Mouse (Mus musculus) liver, embryonic 11.5 days (tissue): ENCODE measurements around the gene Spaca5. TPM values are rescaled to one million over a fixed set of nuclear protein-coding genes. Genes with fewer than 3 reads are reported as not detected.

Experiments used
- ATAC-seq: fragments of 200-750 bp; cut with Nextera tagmentation; replicated peaks from 2 replicates; pipeline ENCODE4 v1.8.0; 2017; ENCODE audit warnings: moderate number of reproducible peaks, mild to moderate bottlenecking, moderate TSS enrichment, moderate library complexity; ENCODE audit not compliant: low FRiP score
- DNase-seq: peaks from one replicate; pipeline ENCODE4 v3.0.0-alpha.2; 2017; ENCODE audit warnings: low spot score
- H3K27ac ChIP-seq: fragments of 300-500 bp; sonication (generic); 2 replicates; pipeline ENCODE4 v1.5.1; 2014; ENCODE audit warnings: mild to moderate bottlenecking, low read depth, low read length, control low read depth
- H3K27me3 ChIP-seq: fragments of 300-500 bp; sonication (generic); replicated peaks from 2 replicates; pipeline ENCODE4 v1.6.1; 2014; ENCODE audit warnings: low read length, mixed read lengths; ENCODE audit not compliant: control insufficient read depth, insufficient read depth
- H3K36me3 ChIP-seq: fragments of 300-500 bp; sonication (generic); 2 replicates; pipeline ENCODE4 v1.6.1; 2014; ENCODE audit warnings: mild to moderate bottlenecking, low read length, moderate library complexity, mixed read lengths; ENCODE audit not compliant: control insufficient read depth, insufficient read depth
- H3K4me1 ChIP-seq: fragments of 300-500 bp; sonication (generic); replicated peaks from 2 replicates; pipeline ENCODE4 v1.6.1; 2014; ENCODE audit warnings: low read length, mixed read lengths; ENCODE audit not compliant: control insufficient read depth, insufficient read depth
- H3K4me2 ChIP-seq: fragments of 300-500 bp; sonication (generic); 2 replicates; pipeline ENCODE4 v1.6.1; 2014; ENCODE audit warnings: mild to moderate bottlenecking, control low read depth, moderate library complexity
- H3K4me3 ChIP-seq: fragments of 300-500 bp; sonication (generic); 2 replicates; pipeline ENCODE4 v1.5.1; 2014; ENCODE audit warnings: low read depth, low read length, control low read depth
- H3K9ac ChIP-seq: fragments of 300-500 bp; sonication (generic); 2 replicates; pipeline ENCODE4 v1.6.1; 2014; ENCODE audit warnings: low read depth, low read length, control low read depth
- H3K9me3 ChIP-seq: fragments of 300-500 bp; sonication (generic); 2 replicates; pipeline ENCODE4 v1.6.1; 2016; ENCODE audit warnings: low read length, inconsistent platforms, mixed read lengths; ENCODE audit not compliant: control insufficient read depth
- WGBS: fragments of 180-500 bp; shearing (Covaris S2); extraction: QIAGEN DNeasy Blood & Tissue Kit; methylation state at CpG from one replicate; pipeline ENCODE4 v1.1.7; 2014; 5-methylcytosine and 5-hydroxymethylcytosine counted together
- polyA plus RNA-seq: library from polyadenylated mRNA; unstranded; fragments of >200 nt; fragmentation: Nextera tagmentation; extraction: Ambion mirVana; gene quantifications from 2 replicates; pipeline ENCODE4 v1.2.1, GENCODE M21; 2014

Spaca5 gene
- not detected in 2 replicates for polyA plus RNA-seq

DNA sequence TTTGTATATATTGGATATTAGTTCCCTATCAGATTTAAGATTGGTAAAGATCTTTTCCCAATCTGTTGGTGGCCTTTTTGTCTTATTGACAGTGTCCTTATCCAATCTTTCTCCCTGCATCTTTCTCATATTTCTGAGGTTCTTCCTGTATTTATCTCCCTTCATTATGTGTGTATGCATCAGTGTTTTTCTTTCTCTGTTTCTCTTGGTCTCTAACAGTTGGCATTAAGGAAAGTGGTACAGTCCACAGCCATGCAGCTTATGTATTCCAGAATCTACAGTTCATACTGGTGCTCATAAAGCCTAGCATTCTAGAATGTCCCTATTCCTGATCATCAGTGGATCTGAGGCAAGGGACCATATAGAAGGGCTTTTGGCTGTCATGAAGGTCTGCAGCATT, at the start of gene Spaca5:
Spaca5 (plus strand) TSS at position 301 of the 400 bp plus-strand sequence.
- H3K4me3 ChIP-seq, result no peak within 1 kb of the TSS
- no peaks in the 10 kb centered on the region for H3K36me3 ChIP-seq
- H3K9me3 ChIP-seq, result no peaks in the 10 kb centered on the region
- H3K4me1 ChIP-seq, result no peaks in the 10 kb centered on the region
- DNase-seq (no peak), ATAC-seq (no peak)
- H3K4me2 ChIP-seq, result no peak within 1 kb of the TSS
- no peaks in the 10 kb centered on the region for H3K27me3 ChIP-seq
- H3K9ac ChIP-seq, result no peak within 1 kb of the TSS
- H3K27ac ChIP-seq, result no peak within 1 kb of the TSS

DNA sequence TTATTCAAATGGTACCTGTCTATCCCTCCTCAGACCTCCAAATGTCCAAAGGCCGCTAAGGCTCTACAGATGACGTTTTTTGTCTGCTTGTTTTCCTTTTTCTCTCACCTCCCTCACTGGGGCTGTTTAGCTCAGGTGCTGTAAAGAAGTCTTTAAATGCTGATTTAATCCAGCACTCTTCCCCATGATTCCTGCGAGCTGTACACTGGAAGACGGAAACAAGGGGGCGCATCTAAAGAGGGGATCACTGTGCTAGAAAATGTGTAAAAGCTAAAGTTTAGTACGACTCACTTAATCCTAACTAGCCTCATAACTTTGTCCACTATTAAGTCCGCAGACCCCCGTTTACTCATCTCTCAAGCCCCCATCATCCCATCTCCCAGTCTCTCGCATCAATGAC, 6.7 kb upstream of the Spaca5 start:
- H3K4me1 ChIP-seq, result no peaks in the 10 kb centered on the region
- peak; percentile 64 for ATAC-seq
- H3K9me3 ChIP-seq, result no peaks in the 10 kb centered on the region
- no peaks in the 10 kb centered on the region for H3K36me3 ChIP-seq
- no peak overlapping the region for H3K27ac ChIP-seq
- H3K4me3 ChIP-seq, result peak overlapping the region; percentile 56
- H3K27me3 ChIP-seq, result no peaks in the 10 kb centered on the region
- WGBS, result 25% methylated on average over 9 of the region's 9 CpGs
- H3K9ac ChIP-seq, result peak overlapping the region; percentile 66
- no peak for DNase-seq
- peak overlapping the region; percentile 56 for H3K4me2 ChIP-seq

DNA sequence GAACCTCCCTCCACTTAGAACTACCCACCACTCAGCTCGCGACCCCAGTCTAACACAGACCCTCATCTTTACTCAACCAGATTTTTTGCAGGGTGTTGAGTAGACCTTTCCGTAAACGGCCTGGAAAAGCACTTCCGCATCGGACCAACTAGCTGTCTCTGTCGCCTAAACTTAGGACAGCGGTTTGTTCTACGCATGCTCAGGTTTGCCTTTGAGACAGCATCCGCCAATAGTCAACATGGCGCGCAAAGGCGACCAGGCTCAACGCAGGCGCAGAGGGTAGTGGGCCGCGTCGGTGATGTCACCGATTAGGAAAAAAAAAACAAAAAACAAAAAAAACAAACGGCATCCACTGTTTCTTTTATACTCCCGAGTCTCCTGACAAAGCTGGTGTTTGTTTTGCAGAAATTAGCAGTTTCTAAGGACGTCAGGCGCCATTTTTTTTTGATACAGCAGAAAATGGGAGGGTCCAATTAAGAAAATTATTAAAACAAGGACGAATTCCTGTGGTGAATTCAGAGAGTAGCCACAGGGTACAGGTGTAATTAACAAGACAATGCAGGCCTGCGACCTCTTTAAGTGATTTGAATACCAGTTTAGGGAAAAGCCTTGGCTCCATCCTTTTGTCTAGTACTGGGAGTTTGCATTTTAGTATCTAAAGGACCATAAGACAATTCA, 6.2 kb upstream of the Spaca5 start, which contains the start of gene Zfp182:
Zfp182 (minus strand) TSS at position 451 of the 678 bp plus-strand sequence.
- Histone ChIP-seq H3K4me3 (peak within 1 kb of the TSS; percentile 56), H3K9me3 (no peaks in the 10 kb centered on the region), H3K36me3 (no peaks in the 10 kb centered on the region), H3K27me3 (no peaks in the 10 kb centered on the region), H3K4me1 (no peaks in the 10 kb centered on the region), H3K9ac (peak within 1 kb of the TSS; percentile 66), H3K27ac (no peak within 1 kb of the TSS), H3K4me2 (peak within 1 kb of the TSS; percentile 56)
- WGBS, result 17% methylated on average over 25 of the region's 25 CpGs
- ATAC-seq (peak; percentile 91), DNase-seq (peak; percentile 53)

DNA sequence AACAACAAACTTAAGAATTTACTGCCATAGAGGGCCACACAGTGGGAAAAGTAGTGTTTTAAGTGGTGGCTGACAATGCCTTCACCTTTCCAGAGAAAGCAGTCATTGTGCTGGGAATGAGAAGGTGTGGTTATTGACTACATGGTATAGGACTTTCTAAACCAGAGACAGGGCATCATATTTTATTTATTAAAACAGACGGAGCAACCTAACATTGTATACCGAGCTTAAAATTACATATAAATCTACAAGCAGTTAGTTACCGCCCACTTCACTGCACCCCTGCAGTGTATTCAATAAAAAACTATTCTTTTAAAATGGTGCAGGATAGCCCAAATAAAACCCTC, 5.7 kb upstream of the Spaca5 start:
- ATAC-seq, result no peak
- no peaks in the 10 kb centered on the region for H3K9me3 ChIP-seq
- H3K27me3 ChIP-seq, result no peaks in the 10 kb centered on the region
- no peak overlapping the region for H3K27ac ChIP-seq
- no peaks in the 10 kb centered on the region for H3K36me3 ChIP-seq
- WGBS, result 72% methylated on average over 3 of the region's 3 CpGs
- no peak for DNase-seq
- H3K4me3 ChIP-seq, result no peak overlapping the region; the same call in 1 of the 2 replicates
- peak overlapping the region; percentile 45; the same call in 1 of the 2 replicates for H3K4me2 ChIP-seq
- H3K4me1 ChIP-seq, result no peaks in the 10 kb centered on the region
- no peak overlapping the region for H3K9ac ChIP-seq

DNA sequence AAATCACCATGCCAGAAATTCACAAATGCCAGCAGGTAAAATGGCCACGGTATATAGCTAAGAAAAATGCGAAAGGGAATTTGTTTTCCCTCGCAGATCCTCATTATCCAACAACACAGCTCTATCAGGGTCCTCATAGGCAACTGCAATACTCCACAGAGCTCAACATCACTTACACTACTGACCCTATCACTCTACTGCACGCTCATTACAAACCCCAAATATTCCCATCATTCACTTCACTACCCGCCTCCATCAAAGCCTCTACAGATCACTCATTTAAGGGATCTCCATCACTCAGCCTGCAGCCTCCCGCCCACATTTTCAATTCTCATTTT, 20.4 kb downstream of the Spaca5 start:
- Histone ChIP-seq H3K4me2 (peak overlapping the region; percentile 63), H3K27me3 (no peaks in the 10 kb centered on the region), H3K9me3 (no peaks in the 10 kb centered on the region), H3K4me3 (peak overlapping the region; percentile 48), H3K9ac (peak overlapping the region; percentile 26; the same call in 1 of the 2 replicates), H3K4me1 (no peaks in the 10 kb centered on the region), H3K36me3 (no peaks in the 10 kb centered on the region), H3K27ac (no peak overlapping the region)
- DNase-seq, result no peak
- 34% methylated on average over 6 of the region's 6 CpGs for WGBS
- ATAC-seq, result no peak

DNA sequence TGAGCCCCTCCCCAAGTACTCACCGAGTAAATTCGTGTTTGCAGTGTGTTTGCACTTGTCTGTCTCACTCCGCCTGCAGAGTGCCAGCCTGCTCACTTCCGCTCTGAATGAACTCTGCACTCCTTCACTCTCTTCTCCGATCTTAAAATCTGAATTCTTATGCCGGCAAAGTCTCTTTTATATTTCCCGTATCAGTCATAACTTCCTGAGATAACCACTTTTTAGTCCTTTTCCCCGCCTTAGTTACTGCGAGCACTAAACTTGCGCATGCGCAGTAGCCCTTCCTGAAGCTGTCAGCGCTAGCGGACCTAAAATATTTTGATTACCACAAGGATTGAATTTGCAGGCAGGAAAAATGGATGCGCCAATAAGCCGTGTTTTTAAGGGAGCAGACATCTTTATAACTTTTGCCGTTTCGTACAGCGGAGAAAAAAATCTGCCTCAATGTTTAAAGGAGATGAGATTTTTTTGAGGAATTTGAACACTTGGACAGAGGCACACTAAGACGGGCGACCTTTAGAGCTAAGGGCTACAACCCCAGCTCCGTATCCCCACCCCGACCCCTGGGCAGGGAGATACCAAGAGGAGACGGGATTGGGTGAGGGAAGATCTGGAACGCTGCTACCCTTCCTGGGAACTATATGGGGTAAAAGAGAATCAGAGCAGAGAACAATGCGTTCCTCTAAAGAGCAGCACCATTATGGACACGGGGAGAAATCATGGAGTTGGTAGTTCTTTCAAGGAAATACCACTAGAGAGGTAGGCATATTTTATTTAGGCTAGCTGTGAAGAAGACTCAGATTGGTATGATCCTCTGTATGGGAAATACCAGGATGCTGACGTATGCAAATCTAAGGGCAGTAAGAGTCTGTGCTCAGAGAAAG, 21.0 kb downstream of the Spaca5 start, which contains the start of gene Zfp300:
Zfp300 (minus strand) TSS at position 545 of the 884 bp plus-strand sequence.
- no peak within 1 kb of the TSS for H3K27ac ChIP-seq
- peak within 1 kb of the TSS; percentile 26; the same call in 1 of the 2 replicates for H3K9ac ChIP-seq
- ATAC-seq (0 out of 2 replicates have a peak, but pooled peaks have one; percentile 34), DNase-seq (peak; percentile 34)
- no peaks in the 10 kb centered on the region for H3K27me3 ChIP-seq
- H3K36me3 ChIP-seq, result no peaks in the 10 kb centered on the region
- H3K4me1 ChIP-seq, result no peaks in the 10 kb centered on the region
- H3K4me3 ChIP-seq, result peak within 1 kb of the TSS; percentile 48
- H3K4me2 ChIP-seq, result peak within 1 kb of the TSS; percentile 63
- 17% methylated on average over 27 of the region's 27 CpGs for WGBS
- H3K9me3 ChIP-seq, result no peaks in the 10 kb centered on the region

DNA sequence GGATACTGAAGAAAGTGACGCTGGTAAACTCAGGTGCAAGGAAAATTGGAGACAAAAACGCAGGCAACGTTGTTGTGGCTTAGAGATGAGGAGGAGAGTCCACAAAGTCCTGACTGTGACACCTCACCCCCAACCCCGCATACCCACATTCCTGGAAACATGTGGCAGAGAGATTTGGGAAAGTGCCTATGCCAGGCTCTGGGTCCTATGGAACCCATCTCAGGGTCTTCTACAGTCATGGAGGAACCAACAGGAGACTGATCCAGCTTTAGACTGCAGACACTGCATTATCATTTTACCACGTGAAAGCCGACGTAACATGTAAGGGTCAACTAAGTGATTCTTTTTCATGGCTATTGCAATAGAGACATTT, 21.6 kb downstream of the Spaca5 start:
- no peak overlapping the region for H3K9ac ChIP-seq
- no peaks in the 10 kb centered on the region for H3K4me1 ChIP-seq
- no peaks in the 10 kb centered on the region for H3K9me3 ChIP-seq
- no peaks in the 10 kb centered on the region for H3K36me3 ChIP-seq
- peak overlapping the region; percentile 63 for H3K4me2 ChIP-seq
- 47% methylated on average over 7 of the region's 7 CpGs for WGBS
- H3K4me3 ChIP-seq, result peak overlapping the region; percentile 48; the same call in 1 of the 2 replicates
- H3K27ac ChIP-seq, result no peak overlapping the region
- H3K27me3 ChIP-seq, result no peaks in the 10 kb centered on the region
- ATAC-seq (no peak), DNase-seq (no peak)

DNA sequence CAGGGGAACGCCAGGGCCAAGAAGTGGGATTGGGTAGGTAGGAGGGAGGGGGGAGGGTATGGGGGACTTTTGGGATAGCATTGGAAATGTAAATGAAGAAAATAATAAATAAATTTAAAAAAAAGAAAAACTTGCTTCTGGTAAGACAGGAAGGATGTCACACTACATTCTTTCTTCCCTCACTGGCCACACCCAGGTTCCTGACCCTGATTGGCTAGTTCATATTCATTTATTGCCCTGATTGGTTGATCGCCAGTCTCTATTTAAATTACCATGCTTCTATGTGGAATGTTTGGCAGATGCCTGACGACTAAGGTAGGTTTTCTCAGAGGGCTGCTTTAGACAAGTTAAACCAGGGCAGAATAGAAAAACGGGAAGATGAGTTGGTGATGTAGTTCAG, 47.3 kb downstream of the Spaca5 start, which contains the start of gene Ssxa1:
Ssxa1 (plus strand) TSS at position 301 of the 400 bp plus-strand sequence.
- Histone ChIP-seq H3K4me1 (no peaks in the 10 kb centered on the region), H3K4me2 (no peak within 1 kb of the TSS), H3K9me3 (no peaks in the 10 kb centered on the region), H3K27me3 (no peaks in the 10 kb centered on the region), H3K36me3 (no peaks in the 10 kb centered on the region), H3K4me3 (no peak within 1 kb of the TSS), H3K27ac (no peak within 1 kb of the TSS), H3K9ac (no peak within 1 kb of the TSS)
- 81% methylated on average over 4 of the region's 4 CpGs for WGBS
- DNase-seq, result no peak
- ATAC-seq, result no peak
